Mouse (Mus musculus): Measurements from ENCODE around the gene Slc38a3.

- TF ChIP-seq CTCF (IDR thresholded peaks at IDR 0.05; ENCODE audit: control insufficient read depth, insufficient read depth, insufficient replicate concordance, low read depth, low read length) = no peak
- TF ChIP-seq POLR2A (IDR thresholded peaks at IDR 0.05; ENCODE audit: control insufficient read depth, low read depth, low read length) = no peak
These were observed 44.8 kb downstream of the Slc38a3 start for GRCm38 (mm10) chr9:107624539-107624938.

Measured in testis, adult 2 months (tissue).